Mouse (Mus musculus) urinary bladder, adult 2 months (tissue): ENCODE results near the gene Xxylt1. TPM values are rescaled to one million over a fixed set of nuclear protein-coding genes. Genes with fewer than 3 reads are reported as not detected.

Source experiments
- DNase-seq: peaks from one replicate; pipeline ENCODE4 v3.0.0; 2022; ENCODE audit warnings: low spot score
- polyA plus RNA-seq: library from polyadenylated mRNA; depleted of rRNA; stranded (reverse); fragments of >200 nt; gene quantifications from 2 replicates; pipeline ENCODE4 v1.2.3, GENCODE M21; 2012

Xxylt1 gene
- polyA plus RNA-seq, 1 experiment, result 12.3 TPM

- DNase-seq, result no peak
These were observed 125.1 kb downstream of the Xxylt1 start for GRCm38 (mm10) chr16:30956141-30956540.

- no peak for DNase-seq
These were observed 132.6 kb downstream of the Xxylt1 start for GRCm38 (mm10) chr16:30948636-30949035.

GRCm38 (mm10) chr16:30948216-30948615, 133.0 kb downstream of the Xxylt1 start:
- DNase-seq, result no peak

- DNase-seq, result no peak
These were observed 136.3 kb downstream of the Xxylt1 start for GRCm38 (mm10) chr16:30944886-30945285.

GRCm38 (mm10) chr16:30943919-30944318, 137.3 kb downstream of the Xxylt1 start:
- no peak for DNase-seq

GRCm38 (mm10) chr16:30940699-30941098, 140.5 kb downstream of the Xxylt1 start:
- DNase-seq, result no peak

GRCm38 (mm10) chr16:30939903-30940302, 141.3 kb downstream of the Xxylt1 start:
- no peak for DNase-seq

GRCm38 (mm10) chr16:30939210-30939609, 142.0 kb downstream of the Xxylt1 start:
- DNase-seq, result no peak

- DNase-seq, result no peak
These were observed 142.6 kb downstream of the Xxylt1 start for GRCm38 (mm10) chr16:30938664-30939063.

GRCm38 (mm10) chr16:30937665-30938064, 143.6 kb downstream of the Xxylt1 start:
- no peak for DNase-seq

- DNase-seq, result no peak
These were observed 144.8 kb downstream of the Xxylt1 start for GRCm38 (mm10) chr16:30936471-30936870.

GRCm38 (mm10) chr16:30936012-30936461, 145.2 kb downstream of the Xxylt1 start:
- no peak for DNase-seq

- no peak for DNase-seq
These were observed 146.1 kb downstream of the Xxylt1 start for GRCm38 (mm10) chr16:30934967-30935690.

GRCm38 (mm10) chr16:30934205-30934780, 146.9 kb downstream of the Xxylt1 start:
- DNase-seq, result no peak

GRCm38 (mm10) chr16:30933366-30933765, 147.9 kb downstream of the Xxylt1 start:
- no peak for DNase-seq

- DNase-seq, result no peak
These were observed 148.4 kb downstream of the Xxylt1 start for GRCm38 (mm10) chr16:30932791-30933190.

GRCm38 (mm10) chr16:30932196-30932595, 149.0 kb downstream of the Xxylt1 start:
- DNase-seq, result no peak

GRCm38 (mm10) chr16:30929165-30929564, 152.1 kb downstream of the Xxylt1 start:
- DNase-seq, result no peak

GRCm38 (mm10) chr16:30928076-30928750, 153.0 kb downstream of the Xxylt1 start:
- DNase-seq, result no peak

- DNase-seq, result no peak
These were observed 155.7 kb downstream of the Xxylt1 start for GRCm38 (mm10) chr16:30925496-30925895.

- DNase-seq, result no peak
These were observed 157.3 kb downstream of the Xxylt1 start for GRCm38 (mm10) chr16:30923899-30924298.

GRCm38 (mm10) chr16:30922548-30922947, 158.7 kb downstream of the Xxylt1 start:
- DNase-seq, result no peak

- no peak for DNase-seq
These were observed 162.4 kb downstream of the Xxylt1 start for GRCm38 (mm10) chr16:30918866-30919265.
